Mouse (Mus musculus) liver, postnatal 0 days (tissue): ENCODE data around the gene Mok.

Experiments used
- CTCF ChIP-seq: sonication (generic); IDR thresholded peaks from 2 replicates; pipeline ENCODE4 v1.5.1; 2016; ENCODE audit warnings: antibody characterized with exemption, low read depth
- EP300 ChIP-seq: IDR thresholded peaks from 2 replicates; pipeline ENCODE4 v1.6.1; 2016; ENCODE audit warnings: antibody characterized with exemption, low read depth, mild to moderate bottlenecking

GRCm38 (mm10) chr12:110799226-110799625, 41.5 kb downstream of the Mok start:
- TF ChIP-seq CTCF (no peak), EP300 (no peak)
